Mouse (Mus musculus) T-cell, adult 2 months (primary cell): ENCODE data around the gene Men1.
A peak's percentile ranks its signal among the peaks of the same experiment; 100 is the strongest.

Source experiments
- DNase-seq: peaks from one replicate; pipeline ENCODE4 v3.0.0; 2022; ENCODE audit warnings: low spot score

Gene Men1

DNA sequence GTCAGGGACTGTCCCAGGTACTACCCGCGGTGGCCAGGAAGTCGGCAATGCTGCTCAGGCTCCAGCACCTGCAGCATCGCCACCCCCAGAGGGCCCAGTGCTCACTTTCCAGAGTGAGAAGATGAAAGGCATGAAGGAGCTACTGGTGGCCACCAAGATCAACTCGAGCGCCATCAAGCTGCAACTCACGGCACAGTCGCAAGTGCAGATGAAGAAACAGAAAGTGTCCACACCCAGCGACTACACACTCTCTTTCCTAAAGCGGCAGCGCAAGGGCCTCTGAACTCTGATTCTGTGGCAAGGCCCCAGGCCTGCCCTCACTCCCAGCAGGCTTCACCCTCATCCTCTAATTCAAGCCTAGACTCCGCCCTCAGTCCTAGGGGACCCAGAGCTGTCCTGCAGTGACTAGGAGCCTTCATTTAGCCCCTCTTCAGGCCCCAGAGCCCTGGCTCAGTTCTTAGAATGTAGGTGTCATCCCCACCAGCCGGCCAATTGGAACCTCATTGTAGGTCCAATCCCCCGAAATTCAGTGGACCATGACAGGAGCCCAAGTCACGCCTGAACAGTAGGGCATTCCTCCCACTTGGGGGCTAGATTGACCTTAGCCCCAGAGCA is 5.2 kb downstream of the Men1 start:
- peak; percentile 89 for DNase-seq

- peak; percentile 88 for DNase-seq
Measured at GRCm38 (mm10) chr19:6340524-6341452, 6.0 kb downstream of the Men1 start, which contains the start of gene Map4k2. Gene Map4k2 (plus strand): TSS chr19:6341135.

DNA sequence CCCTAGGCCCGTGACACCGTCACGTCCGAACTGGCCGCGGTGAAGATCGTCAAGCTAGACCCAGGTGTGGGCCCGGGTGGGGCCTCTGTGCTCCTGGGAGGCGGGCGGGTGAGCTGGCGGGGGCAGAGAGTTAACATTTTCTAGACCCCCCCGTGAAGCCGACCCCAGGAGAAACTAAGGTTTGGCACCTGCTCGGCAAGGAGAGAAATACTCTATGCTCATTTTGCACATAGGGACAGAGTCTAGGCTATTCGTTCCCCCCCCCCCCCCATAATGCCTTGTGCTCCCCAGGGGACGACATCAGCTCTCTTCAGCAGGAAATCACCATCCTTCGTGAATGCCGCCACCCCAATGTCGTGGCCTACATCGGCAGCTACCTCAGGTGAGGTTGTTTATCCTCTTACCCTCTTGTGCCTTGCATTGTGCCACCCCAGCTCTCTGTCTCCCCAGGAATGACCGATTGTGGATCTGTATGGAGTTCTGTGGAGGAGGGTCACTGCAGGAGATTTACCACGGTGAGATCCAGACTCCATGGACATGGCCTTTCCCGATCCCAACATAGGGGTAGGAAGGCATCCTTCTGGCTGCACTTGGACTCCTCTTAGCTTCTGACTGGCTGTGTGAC is 6.8 kb downstream of the Men1 start:
- peak; percentile 41 for DNase-seq

- no peak for DNase-seq
Measured at GRCm38 (mm10) chr19:6342276-6342933, 7.6 kb downstream of the Men1 start.

GRCm38 (mm10) chr19:6343066-6343925 is 8.5 kb downstream of the Men1 start:
- no peak for DNase-seq

DNA sequence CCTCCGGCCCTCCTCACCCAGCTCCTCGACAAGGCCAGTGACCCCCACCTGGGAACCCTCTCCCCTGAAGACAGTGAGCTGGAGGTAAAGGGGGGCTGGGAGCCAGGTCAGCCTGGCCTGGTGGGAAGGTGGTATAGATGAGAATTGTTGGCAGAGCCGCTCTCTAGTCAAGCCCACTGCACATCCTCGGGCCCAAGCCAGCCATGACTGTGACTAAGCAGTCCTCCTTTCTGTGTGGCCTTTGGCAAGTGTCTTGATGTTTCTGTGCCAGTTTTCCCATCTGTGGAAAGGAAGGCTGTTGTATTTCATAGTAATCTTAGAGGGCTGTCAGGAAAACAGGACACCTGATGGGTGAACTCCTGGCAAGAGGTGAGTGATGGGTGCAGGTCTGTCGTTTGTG is 9.2 kb downstream of the Men1 start:
- DNase-seq: no peak

DNA sequence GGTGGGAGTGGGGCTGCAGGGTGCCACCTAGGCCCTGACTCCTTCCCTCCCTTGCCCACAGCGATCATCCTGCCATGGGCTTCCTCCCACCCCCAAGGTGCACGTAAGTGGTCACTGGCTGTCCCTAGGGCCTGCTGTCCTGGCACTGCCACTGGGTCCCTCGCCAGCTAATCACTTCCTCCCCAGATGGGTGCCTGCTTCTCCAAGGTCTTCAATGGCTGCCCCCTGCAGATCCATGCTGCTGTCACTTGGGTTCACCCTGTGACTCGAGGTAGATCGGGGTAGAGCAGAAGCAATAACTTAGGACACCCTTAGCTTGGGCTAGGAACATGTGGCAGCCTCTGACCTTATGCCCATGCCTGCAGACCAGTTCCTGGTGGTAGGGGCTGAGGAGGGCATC is 11.2 kb downstream of the Men1 start:
- no peak for DNase-seq

- DNase-seq: no peak
Measured at GRCm38 (mm10) chr19:6346661-6347060, 11.9 kb downstream of the Men1 start.

DNA sequence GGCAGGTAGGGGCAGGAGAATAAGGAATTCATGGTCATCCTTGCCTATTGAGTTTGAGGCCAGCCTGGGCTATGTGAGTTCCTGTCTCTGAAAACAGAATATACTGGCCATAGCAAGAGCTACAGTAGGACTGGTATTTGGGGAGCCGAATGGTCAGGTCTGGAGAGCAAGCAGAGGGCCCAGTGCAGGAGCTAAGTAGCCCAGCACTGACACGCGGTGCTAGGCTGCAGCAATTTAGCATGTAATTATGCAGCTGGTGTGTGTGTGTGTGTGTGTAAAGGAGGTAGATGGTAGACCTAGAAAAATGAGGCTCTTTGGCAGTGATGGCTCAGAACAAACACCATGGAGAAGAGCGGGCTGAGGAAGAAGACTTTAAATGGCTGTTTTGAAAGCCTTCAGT is 12.8 kb downstream of the Men1 start:
- no peak for DNase-seq

DNA sequence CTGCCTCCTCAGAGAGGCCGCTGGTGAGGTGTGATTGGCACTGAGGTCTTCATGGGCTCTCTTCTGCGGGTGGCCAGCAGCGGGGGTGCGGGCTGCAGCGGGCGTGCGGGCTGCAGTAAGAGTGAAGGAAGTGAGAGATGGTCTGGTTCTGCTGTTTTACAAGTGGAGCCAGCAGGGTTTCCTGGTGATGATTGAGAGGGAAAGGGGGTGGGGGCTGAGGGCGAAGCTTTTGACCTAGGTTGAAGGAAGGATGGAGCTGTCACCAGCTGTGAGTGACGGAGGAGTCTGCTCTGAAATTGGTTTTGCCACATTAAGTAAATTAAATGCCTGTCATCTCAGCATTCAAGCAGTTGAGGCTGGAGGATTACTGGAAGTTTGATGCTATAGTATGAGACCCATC is 13.9 kb downstream of the Men1 start:
- DNase-seq: no peak

DNA sequence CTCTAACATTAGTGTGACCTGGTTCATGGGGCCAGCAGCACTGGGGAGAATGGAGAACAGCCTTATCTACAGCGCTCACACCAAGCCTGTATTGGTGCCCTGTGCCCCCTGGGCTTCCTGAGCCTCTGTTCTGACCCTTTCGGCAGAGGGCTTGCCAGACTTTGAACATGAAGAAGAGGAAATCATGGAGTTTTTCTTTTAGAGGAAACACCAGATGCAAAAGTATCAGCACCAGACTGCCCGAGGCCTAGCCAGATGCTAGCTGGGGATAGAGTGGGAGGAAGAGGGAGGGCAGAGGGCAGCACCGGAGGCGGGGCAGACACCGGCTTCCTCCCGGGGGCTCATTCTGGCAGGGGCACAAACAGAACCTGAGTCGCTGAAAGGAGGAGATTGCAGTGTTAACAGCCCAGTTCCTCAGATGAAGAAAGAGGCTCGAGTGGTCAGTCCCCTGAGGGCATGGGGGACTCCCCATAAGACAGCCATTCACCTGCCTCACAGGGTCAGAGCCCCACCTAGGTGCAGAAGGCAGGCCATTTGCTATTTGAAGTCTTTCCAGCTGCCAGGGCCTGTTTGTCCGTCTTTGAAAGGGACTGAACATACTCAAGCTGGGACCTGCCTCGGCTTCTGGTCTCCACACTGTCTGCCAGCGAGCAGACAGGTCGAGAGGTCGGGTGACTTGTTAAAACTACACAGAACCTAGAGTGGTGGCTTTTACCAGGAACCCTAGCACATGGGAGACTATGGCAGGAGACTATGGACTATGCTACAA is 14.6 kb downstream of the Men1 start:
- DNase-seq: no peak

DNA sequence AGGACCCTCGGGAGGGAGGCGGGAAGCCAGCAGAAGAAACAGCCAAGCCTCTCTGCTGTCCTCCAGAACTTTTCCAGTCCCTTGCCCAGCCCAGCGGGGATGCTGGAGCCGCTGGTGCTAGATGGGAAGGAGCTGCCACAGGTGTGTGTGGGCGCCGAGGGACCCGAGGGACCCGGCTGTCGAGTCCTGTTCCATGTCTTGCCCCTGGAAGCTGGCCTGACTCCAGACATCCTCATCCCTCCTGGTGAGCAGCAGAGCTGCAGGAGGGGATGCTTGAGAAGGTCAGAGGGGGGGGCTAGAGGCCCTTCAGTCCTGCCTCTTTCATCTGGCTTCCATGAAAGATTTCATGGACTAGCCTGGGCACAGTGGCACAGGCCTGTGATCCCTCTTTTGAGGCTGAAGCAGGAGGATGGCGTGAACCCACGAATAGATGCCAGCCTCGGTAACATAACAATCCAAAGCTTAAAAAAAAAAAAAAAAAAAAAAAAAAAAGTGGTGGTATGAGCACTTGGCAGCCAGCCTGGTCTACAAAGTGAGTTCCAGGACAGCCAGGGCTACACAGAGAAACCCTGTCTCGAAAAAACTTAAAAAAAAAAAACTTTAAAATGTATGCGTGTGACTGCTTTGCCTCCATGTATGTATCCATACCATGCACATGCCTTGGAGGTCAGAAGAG is 16.8 kb downstream of the Men1 start:
- no peak for DNase-seq

GRCm38 (mm10) chr19:6352107-6352505 is 17.3 kb downstream of the Men1 start:
- DNase-seq: no peak

DNA sequence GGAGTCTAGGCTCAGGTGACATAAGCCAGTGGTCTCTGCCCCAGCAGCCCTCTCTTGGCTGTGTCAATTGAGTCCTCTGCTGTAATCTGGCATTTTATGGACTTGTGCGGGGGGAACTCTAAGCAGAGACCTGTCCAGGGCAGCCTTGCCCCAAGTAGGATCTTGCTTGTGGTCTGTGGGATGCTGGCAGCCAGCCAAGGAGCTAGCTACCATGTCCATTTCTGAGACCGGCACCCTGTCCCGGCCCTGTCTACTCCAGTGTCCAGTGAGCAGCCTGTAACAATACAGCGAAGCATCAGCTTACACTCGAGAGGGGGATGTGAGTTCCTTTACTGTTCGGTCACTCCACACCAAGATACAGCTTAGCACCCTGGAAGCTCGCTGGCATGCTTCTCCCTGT is 19.3 kb downstream of the Men1 start:
- DNase-seq: no peak

- no peak for DNase-seq
Measured at GRCm38 (mm10) chr19:6361291-6361690, 26.5 kb downstream of the Men1 start.

- no peak for DNase-seq
Measured at GRCm38 (mm10) chr19:6363091-6363410, 28.3 kb downstream of the Men1 start.

DNA sequence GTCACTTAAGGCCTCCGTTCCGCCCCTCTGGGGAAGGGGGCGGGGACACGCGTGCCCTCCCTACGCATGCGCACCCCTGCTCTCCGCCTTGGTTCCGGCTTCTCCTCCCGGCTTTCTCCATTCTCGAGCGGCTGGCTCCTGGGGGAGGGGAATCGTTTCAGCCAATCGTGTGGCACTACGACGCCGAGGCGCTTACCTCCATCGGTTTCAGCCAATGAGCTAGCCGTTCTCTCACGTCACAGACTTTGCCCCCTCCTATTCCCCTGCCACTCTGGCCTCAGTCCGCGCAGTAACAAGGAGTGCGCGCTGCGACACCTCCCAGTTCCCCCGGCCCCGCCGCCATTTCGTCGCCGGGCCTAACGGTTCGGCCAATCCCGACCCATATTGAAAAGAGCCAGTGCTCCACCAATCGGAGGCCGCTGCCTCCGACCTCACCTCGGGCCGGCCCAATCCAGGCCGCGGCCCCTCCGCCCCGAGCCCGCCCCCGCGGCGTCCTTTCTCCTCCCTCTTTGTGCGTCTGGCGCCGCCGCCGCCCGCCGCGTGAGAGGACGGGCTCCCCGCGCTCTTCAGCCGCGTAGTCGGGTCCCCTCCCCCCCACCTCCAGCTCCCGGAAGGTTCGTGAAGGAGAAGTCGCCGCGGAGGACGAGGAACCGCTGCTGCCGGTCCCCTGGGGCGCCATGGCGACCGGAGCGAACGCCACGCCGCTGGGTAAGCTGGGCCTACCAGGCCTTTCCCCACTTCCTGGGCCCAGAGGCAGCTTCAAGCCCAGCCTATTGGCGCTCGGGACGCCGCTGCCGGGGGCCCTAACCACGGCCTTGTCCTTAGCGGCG is 28.8 kb downstream of the Men1 start, which contains the start of gene Sf1:
Gene Sf1, plus strand, starts transcription at position 280 of the 830 bp plus-strand sequence.
- peak; percentile 100 for DNase-seq

DNA sequence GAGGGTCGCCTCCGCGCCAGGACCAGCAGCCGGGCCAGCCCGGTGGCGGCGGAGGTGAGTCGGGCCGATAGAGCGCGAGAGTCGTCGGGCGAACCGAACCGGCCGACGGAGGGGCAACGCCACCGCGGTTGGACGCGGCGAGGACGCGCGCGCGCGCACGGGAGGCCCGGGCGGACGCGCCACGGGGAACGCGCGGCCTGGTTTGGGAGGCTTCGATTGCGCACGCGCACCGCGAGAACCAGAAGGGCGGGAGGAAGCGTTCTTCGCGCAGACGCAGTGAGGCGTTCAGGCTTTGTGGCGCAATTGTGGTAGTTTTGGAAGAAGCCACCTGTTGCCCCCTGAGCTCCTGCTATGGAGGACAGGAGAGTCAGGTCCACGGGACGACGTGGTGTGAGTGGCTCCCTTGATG is 29.5 kb downstream of the Men1 start:
- peak; percentile 89 for DNase-seq

DNA sequence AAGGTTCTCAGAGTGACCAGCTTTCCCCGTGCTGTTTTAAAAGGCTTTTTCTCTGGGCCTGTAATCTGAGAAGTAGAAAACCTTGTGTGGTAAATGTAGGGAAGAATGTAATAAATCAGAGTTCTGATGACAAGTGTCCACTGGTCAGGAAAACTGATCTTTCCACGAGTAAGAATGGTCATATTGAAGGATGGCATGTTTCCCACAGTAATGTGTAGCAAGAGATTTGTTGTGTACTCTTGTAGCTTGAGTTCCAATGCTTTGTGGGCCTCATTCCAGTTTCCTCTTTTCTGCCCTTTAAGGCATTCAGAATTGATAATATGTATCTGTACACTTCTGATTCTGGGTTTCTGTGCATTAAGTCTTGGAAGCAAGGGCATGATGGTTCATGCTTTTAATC is 30.1 kb downstream of the Men1 start:
- no peak for DNase-seq
